Mouse (Mus musculus): ENCODE measurements around the gene Rasl11a. TPM values are rescaled to one million over a fixed set of nuclear protein-coding genes. Genes with fewer than 3 reads are reported as not detected.
A peak's percentile ranks its signal among the peaks of the same experiment; 100 is the strongest.

Gene Rasl11a
- 6.9 and 8.2 TPM in 2 replicates for polyA plus RNA-seq (2014; fragmentation: Nextera tagmentation; extraction: Ambion mirVana)

DNA sequence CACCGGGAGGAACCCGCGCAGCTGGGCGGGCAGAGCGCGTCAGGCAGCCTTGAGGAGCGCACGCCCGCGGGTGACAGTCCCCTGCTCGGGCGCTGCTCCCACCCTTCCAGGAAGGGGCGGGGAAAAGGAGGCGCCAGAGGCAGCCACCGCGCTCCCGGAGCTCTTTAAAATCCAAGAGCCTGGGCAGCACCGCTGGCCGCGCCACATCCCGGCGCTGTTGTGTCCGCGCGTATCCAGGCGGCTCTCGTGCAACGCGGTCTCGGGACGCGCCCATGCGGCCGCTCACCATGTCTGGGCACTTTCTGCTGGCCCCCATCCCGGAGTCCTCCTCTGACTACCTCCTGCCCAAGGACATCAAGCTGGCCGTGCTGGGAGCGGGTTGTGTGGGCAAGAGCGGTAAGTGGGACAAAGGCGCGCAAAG lies at the start of gene Rasl11a:
Gene Rasl11a, plus strand, starts transcription at position 127 of the 421 bp plus-strand sequence.
- no peaks in the 10 kb centered on the region for H3K27me3 ChIP-seq (ENCODE audit: control insufficient read depth, insufficient read depth, low read length)
- peak; percentile 92 for ATAC-seq (ENCODE audit: low FRiP score, low TSS enrichment)
- no peaks in the 10 kb centered on the region for H3K9me3 ChIP-seq (ENCODE audit: control insufficient read depth, low read length)
- 0 out of 2 replicates have a peak, but pooled peaks cover 7% of the 10 kb centered on the region for H3K4me1 ChIP-seq (ENCODE audit: control insufficient read depth, insufficient read depth, low read length)
- H3K36me3 ChIP-seq (ENCODE audit: control insufficient read depth, insufficient read depth, low read length) = no peaks in the 10 kb centered on the region
- under 1% methylated on average over 40 of the region's 40 CpGs for WGBS
- peak within 1 kb of the TSS; percentile 71 for H3K27ac ChIP-seq (replicated peaks; ENCODE audit: low read depth, low read length)
- H3K4me2 ChIP-seq (ENCODE audit: low read length) = peak within 1 kb of the TSS; percentile 97
- H3K4me3 ChIP-seq (replicated peaks; ENCODE audit: low read depth, low read length) = peak within 1 kb of the TSS; percentile 64
- DNase-seq = peak; percentile 91
- H3K9ac ChIP-seq (replicated peaks; ENCODE audit: low read length) = peak within 1 kb of the TSS; percentile 68

DNA sequence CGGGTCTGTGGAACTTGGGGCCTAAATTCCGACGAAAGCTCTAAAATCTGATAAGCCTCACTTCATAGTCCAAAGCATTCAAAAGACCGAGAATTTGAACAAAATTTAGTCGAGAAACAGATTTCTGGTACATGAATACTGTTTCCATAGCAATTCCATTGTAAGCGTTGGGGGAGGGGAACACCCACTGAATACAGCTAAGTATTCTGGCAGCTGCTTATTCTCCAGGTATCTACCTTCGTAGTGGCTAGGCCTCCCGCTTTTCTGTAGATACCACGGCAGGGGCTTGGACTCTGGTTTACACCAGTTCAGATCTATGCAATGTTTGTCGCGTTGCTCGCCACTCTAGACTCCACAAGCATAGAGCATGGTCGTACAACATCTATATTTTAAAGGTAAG lies 49.1 kb upstream of the Rasl11a start:
- H3K9me3 ChIP-seq (ENCODE audit: control insufficient read depth, low read length) = no peaks in the 10 kb centered on the region
- DNase-seq (peak; percentile 47), ATAC-seq (ENCODE audit: low FRiP score, low TSS enrichment) (no peak)
- H3K36me3 ChIP-seq (ENCODE audit: control insufficient read depth, insufficient read depth, low read length) = no peaks in the 10 kb centered on the region
- peaks cover 15% of the 10 kb centered on the region for H3K4me1 ChIP-seq (ENCODE audit: control insufficient read depth, insufficient read depth, low read length)
- H3K4me2 ChIP-seq (ENCODE audit: low read length) = no peak overlapping the region
- H3K27me3 ChIP-seq (ENCODE audit: control insufficient read depth, insufficient read depth, low read length) = no peaks in the 10 kb centered on the region
- no peak overlapping the region for H3K9ac ChIP-seq (replicated peaks; ENCODE audit: low read length)
- H3K27ac ChIP-seq (replicated peaks; ENCODE audit: low read depth, low read length) = no peak overlapping the region
- WGBS = 64% methylated on average over 13 of the region's 13 CpGs
- no peak overlapping the region for H3K4me3 ChIP-seq (replicated peaks; ENCODE audit: low read depth, low read length)

GRCm38 (mm10) chr5:146798031-146798430 lies 46.8 kb upstream of the Rasl11a start:
- H3K4me2 ChIP-seq (ENCODE audit: low read length) = no peak overlapping the region
- DNase-seq (no peak), ATAC-seq (ENCODE audit: low FRiP score, low TSS enrichment) (no peak)
- H3K4me1 ChIP-seq (ENCODE audit: control insufficient read depth, insufficient read depth, low read length) = peaks cover 7% of the 10 kb centered on the region
- H3K27ac ChIP-seq (replicated peaks; ENCODE audit: low read depth, low read length) = no peak overlapping the region
- no peak overlapping the region for H3K4me3 ChIP-seq (replicated peaks; ENCODE audit: low read depth, low read length)
- 0 out of 2 replicates have a peak, but pooled peaks cover 6% of the 10 kb centered on the region for H3K9me3 ChIP-seq (ENCODE audit: control insufficient read depth, low read length)
- no peaks in the 10 kb centered on the region for H3K36me3 ChIP-seq (ENCODE audit: control insufficient read depth, insufficient read depth, low read length)
- H3K27me3 ChIP-seq (ENCODE audit: control insufficient read depth, insufficient read depth, low read length) = no peaks in the 10 kb centered on the region
- no peak overlapping the region for H3K9ac ChIP-seq (replicated peaks; ENCODE audit: low read length)
- WGBS = 36% methylated on average over 9 of the region's 9 CpGs

DNA sequence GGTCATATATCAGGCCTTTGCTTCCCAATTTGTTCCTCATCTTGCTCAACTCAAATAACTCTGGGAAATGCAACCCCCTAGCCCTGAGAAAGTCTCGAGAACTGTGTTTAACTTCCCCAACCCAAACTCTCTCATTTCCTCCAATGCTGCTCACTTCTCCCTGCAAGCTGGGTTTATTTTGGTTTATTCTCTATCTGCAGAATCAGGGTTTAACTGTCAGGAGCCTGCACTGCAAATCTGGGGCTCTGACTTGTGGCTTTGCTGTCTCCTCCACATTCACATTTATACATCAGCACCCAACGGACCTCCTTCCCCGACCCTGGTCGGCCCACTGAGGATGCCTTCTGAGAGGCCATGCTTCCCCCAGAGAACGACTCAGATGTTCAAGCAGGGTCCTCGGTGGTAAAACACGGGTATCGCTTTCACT lies 38.9 kb upstream of the Rasl11a start:
- no peak overlapping the region for H3K27ac ChIP-seq (replicated peaks; ENCODE audit: low read depth, low read length)
- 0 out of 2 replicates have a peak, but pooled peaks cover 6% of the 10 kb centered on the region for H3K9me3 ChIP-seq (ENCODE audit: control insufficient read depth, low read length)
- no peaks in the 10 kb centered on the region for H3K4me1 ChIP-seq (ENCODE audit: control insufficient read depth, insufficient read depth, low read length)
- no peak overlapping the region for H3K4me2 ChIP-seq (ENCODE audit: low read length)
- WGBS = 83% methylated on average over 8 of the region's 8 CpGs
- H3K4me3 ChIP-seq (replicated peaks; ENCODE audit: low read depth, low read length) = no peak overlapping the region
- no peaks in the 10 kb centered on the region for H3K27me3 ChIP-seq (ENCODE audit: control insufficient read depth, insufficient read depth, low read length)
- DNase-seq (no peak), ATAC-seq (ENCODE audit: low FRiP score, low TSS enrichment) (no peak)
- no peaks in the 10 kb centered on the region for H3K36me3 ChIP-seq (ENCODE audit: control insufficient read depth, insufficient read depth, low read length)
- H3K9ac ChIP-seq (replicated peaks; ENCODE audit: low read length) = no peak overlapping the region

DNA sequence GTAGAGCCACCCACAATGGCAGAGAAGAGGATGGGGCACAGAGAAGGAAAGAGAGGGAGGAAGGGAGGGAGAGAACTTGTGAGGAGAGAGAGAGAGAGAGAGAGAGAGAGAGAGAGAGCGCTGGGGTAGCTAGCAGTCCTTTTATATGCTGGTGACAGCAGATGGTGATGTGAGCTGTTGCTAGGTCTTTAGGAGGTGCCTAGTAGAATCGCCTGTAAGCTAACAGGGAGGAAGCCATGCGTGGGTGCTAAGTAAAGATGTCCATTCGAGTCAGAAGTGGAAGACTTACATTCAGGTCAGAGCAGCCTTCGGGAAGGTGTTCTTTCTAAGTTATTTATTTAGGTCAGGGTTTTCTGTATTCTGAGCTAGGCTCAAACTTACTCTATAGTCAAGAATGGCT lies 34.9 kb upstream of the Rasl11a start:
- Histone ChIP-seq H3K36me3 (ENCODE audit: control insufficient read depth, insufficient read depth, low read length) (no peaks in the 10 kb centered on the region), H3K27ac (replicated peaks; ENCODE audit: low read depth, low read length) (no peak overlapping the region), H3K27me3 (ENCODE audit: control insufficient read depth, insufficient read depth, low read length) (no peaks in the 10 kb centered on the region), H3K4me2 (ENCODE audit: low read length) (no peak overlapping the region), H3K9ac (replicated peaks; ENCODE audit: low read length) (no peak overlapping the region), H3K4me1 (ENCODE audit: control insufficient read depth, insufficient read depth, low read length) (no peaks in the 10 kb centered on the region), H3K4me3 (replicated peaks; ENCODE audit: low read depth, low read length) (no peak overlapping the region), H3K9me3 (ENCODE audit: control insufficient read depth, low read length) (no peaks in the 10 kb centered on the region)
- no peak for DNase-seq
- no peak for ATAC-seq (ENCODE audit: low FRiP score, low TSS enrichment)
- WGBS = 74% methylated on average over 5 of the region's 5 CpGs

- Histone ChIP-seq H3K4me3 (replicated peaks; ENCODE audit: low read depth, low read length) (no peak overlapping the region), H3K9me3 (ENCODE audit: control insufficient read depth, low read length) (no peaks in the 10 kb centered on the region), H3K27ac (replicated peaks; ENCODE audit: low read depth, low read length) (no peak overlapping the region), H3K4me1 (ENCODE audit: control insufficient read depth, insufficient read depth, low read length) (no peaks in the 10 kb centered on the region), H3K4me2 (ENCODE audit: low read length) (no peak overlapping the region), H3K9ac (replicated peaks; ENCODE audit: low read length) (no peak overlapping the region), H3K27me3 (ENCODE audit: control insufficient read depth, insufficient read depth, low read length) (no peaks in the 10 kb centered on the region), H3K36me3 (ENCODE audit: control insufficient read depth, insufficient read depth, low read length) (no peaks in the 10 kb centered on the region)
- 88% methylated on average over 5 of the region's 5 CpGs for WGBS
- ATAC-seq (ENCODE audit: low FRiP score, low TSS enrichment) = no peak
- no peak for DNase-seq
These were observed 32.0 kb upstream of the Rasl11a start for GRCm38 (mm10) chr5:146812866-146813265.

DNA sequence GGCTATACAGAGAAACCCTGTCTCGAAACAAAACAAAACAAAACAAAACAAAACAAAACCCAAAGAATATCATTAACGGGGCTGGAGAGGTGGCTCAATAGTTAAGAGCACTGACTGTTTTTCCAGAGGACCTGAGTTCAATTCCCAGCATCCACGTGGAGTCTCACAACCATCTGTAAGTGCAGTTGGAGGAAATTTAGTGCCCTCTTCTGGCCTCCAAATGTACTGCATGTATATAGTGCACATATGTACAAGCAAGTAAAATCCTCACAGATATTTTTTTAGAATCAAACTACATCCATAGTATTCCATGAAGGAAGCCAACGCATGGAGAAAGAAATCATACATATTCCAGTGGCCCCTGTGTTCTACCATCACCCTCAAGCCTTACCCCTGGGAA lies 31.4 kb upstream of the Rasl11a start:
- Histone ChIP-seq H3K4me3 (replicated peaks; ENCODE audit: low read depth, low read length) (no peak overlapping the region), H3K4me1 (ENCODE audit: control insufficient read depth, insufficient read depth, low read length) (no peaks in the 10 kb centered on the region), H3K27ac (replicated peaks; ENCODE audit: low read depth, low read length) (no peak overlapping the region), H3K9me3 (ENCODE audit: control insufficient read depth, low read length) (no peaks in the 10 kb centered on the region), H3K27me3 (ENCODE audit: control insufficient read depth, insufficient read depth, low read length) (no peaks in the 10 kb centered on the region), H3K9ac (replicated peaks; ENCODE audit: low read length) (no peak overlapping the region), H3K4me2 (ENCODE audit: low read length) (no peak overlapping the region), H3K36me3 (ENCODE audit: control insufficient read depth, insufficient read depth, low read length) (no peaks in the 10 kb centered on the region)
- DNase-seq (no peak), ATAC-seq (ENCODE audit: low FRiP score, low TSS enrichment) (no peak)
- 90% methylated on average over 4 of the region's 4 CpGs for WGBS

GRCm38 (mm10) chr5:146815394-146815793 lies 29.5 kb upstream of the Rasl11a start:
- Histone ChIP-seq H3K27me3 (ENCODE audit: control insufficient read depth, insufficient read depth, low read length) (no peaks in the 10 kb centered on the region), H3K4me3 (replicated peaks; ENCODE audit: low read depth, low read length) (no peak overlapping the region), H3K4me2 (ENCODE audit: low read length) (no peak overlapping the region), H3K9me3 (ENCODE audit: control insufficient read depth, low read length) (no peaks in the 10 kb centered on the region), H3K36me3 (ENCODE audit: control insufficient read depth, insufficient read depth, low read length) (no peaks in the 10 kb centered on the region), H3K9ac (replicated peaks; ENCODE audit: low read length) (no peak overlapping the region), H3K4me1 (ENCODE audit: control insufficient read depth, insufficient read depth, low read length) (no peaks in the 10 kb centered on the region), H3K27ac (replicated peaks; ENCODE audit: low read depth, low read length) (no peak overlapping the region)
- WGBS = 80% methylated on average over 4 of the region's 4 CpGs
- ATAC-seq (ENCODE audit: low FRiP score, low TSS enrichment) = no peak
- DNase-seq = no peak

DNA sequence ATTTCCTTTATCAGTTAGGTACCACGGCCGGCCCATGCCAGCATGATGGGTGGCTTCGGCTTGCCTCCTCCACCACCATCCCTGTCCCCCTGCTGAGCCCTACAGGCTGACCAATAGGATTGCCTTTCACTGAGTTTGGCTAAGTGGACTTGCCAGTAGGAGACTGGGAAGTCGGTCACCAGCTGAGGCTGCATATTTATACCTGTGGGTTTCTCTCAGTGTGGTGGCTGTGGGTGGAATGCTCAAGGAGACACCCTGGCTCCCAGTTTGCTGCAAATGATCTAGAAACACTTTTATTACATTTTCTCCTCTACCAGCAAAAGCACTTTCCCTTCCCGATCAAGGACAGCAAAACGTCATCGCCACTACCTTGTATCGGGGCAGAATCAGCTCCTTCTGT lies 27.3 kb upstream of the Rasl11a start:
- Histone ChIP-seq H3K4me3 (replicated peaks; ENCODE audit: low read depth, low read length) (no peak overlapping the region), H3K9me3 (ENCODE audit: control insufficient read depth, low read length) (no peaks in the 10 kb centered on the region), H3K4me2 (ENCODE audit: low read length) (no peak overlapping the region), H3K4me1 (ENCODE audit: control insufficient read depth, insufficient read depth, low read length) (no peaks in the 10 kb centered on the region), H3K27ac (replicated peaks; ENCODE audit: low read depth, low read length) (no peak overlapping the region), H3K27me3 (ENCODE audit: control insufficient read depth, insufficient read depth, low read length) (no peaks in the 10 kb centered on the region), H3K9ac (replicated peaks; ENCODE audit: low read length) (no peak overlapping the region), H3K36me3 (ENCODE audit: control insufficient read depth, insufficient read depth, low read length) (no peaks in the 10 kb centered on the region)
- WGBS = 82% methylated on average over 8 of the region's 8 CpGs
- no peak for DNase-seq
- ATAC-seq (ENCODE audit: low FRiP score, low TSS enrichment) = no peak

All from midbrain, embryonic 14.5 days (tissue).